Mouse (Mus musculus): ENCODE measurements around the gene Ccdc69. TPM values are rescaled to one million over a fixed set of nuclear protein-coding genes. Genes with fewer than 3 reads are reported as not detected.
"Not testable (repeated sequence)": the region's sequence is repeated elsewhere in the genome, so short reads cannot be mapped to it uniquely, and the experiment has no call there.

Gene Ccdc69
- total and polyA plus RNA-seq, 3 experiments: 0.31 to 0.42 TPM; not detected in 1

- no peak for DNase-seq (ENCODE audit: low read depth, low spot score)
- Histone ChIP-seq H3K9ac (ENCODE audit: control insufficient read depth, low read depth, low read length, poor library complexity, severe bottlenecking) (peak overlapping the region; percentile 37), H3K27ac (ENCODE audit: control insufficient read depth, low read depth, low read length) (peak overlapping the region; percentile 41), H3K36me3 (ENCODE audit: control insufficient read depth in 1 of 2, insufficient read depth in 2 of 2, low read length in 2 of 2) (peaks cover 0 to 9% of the 10 kb centered on the region in 2 experiments; a peak in 2 of 4 replicates), H3K9me3 (replicated peaks; ENCODE audit: insufficient read depth, low read length) (no peaks in the 10 kb centered on the region), H3K4me3 (ENCODE audit: control insufficient read depth in 1 of 2, insufficient read depth in 1 of 2, low read depth in 2 of 2, low read length in 2 of 2) (peak overlapping the region; percentile 50 to 84), H3K4me1 (ENCODE audit: control insufficient read depth in 1 of 2, insufficient read depth in 2 of 2, low read length in 2 of 2) (peaks cover 4 to 6% of the 10 kb centered on the region in 2 experiments), H3K27me3 (ENCODE audit: control insufficient read depth in 1 of 2, insufficient read depth in 2 of 2, low read length in 2 of 2) (peaks cover 6 to 20% of the 10 kb centered on the region in 2 experiments), H3K79me2 (ENCODE audit: control insufficient read depth, insufficient read depth, low read length, poor library complexity) (no peaks in the 10 kb centered on the region)
- TF ChIP-seq HCFC1 (IDR thresholded peaks at IDR 0.05; ENCODE audit: low read depth, low read length): no peak
- TF ChIP-seq KAT2A (conservative IDR thresholded peaks at IDR 0.05; ENCODE audit: low read depth, low read length): no peak
- no peak for TF ChIP-seq MAFK (IDR thresholded peaks at IDR 0.05; ENCODE audit: borderline replicate concordance, low read depth, low read length)
- peak; percentile 79; the same call in 1 of the 2 replicates for TF ChIP-seq MYB (IDR thresholded peaks at IDR 0.05; ENCODE audit: low read depth, low read length)
- peak; percentile 17; the same call in 1 of the 2 replicates for TF ChIP-seq GATA1 (IDR thresholded peaks at IDR 0.05; ENCODE audit: low read depth, low read length)
- no peak for TF ChIP-seq MXI1 (IDR thresholded peaks at IDR 0.05; ENCODE audit: low read depth, low read length)
- peak; percentile 71 for TF ChIP-seq RCOR1 (IDR thresholded peaks at IDR 0.05; ENCODE audit: low read depth, low read length)
- no peak for TF ChIP-seq E2F4 (IDR thresholded peaks at IDR 0.05; ENCODE audit: borderline replicate concordance, low read depth, low read length)
- peak; percentile 67; the same call in 1 of the 2 replicates for TF ChIP-seq CHD1 (IDR thresholded peaks at IDR 0.05; ENCODE audit: low read depth, low read length)
- no peak for TF ChIP-seq RAD21 (IDR thresholded peaks at IDR 0.05; ENCODE audit: low read depth, low read length)
- TF ChIP-seq BHLHE40 (IDR thresholded peaks at IDR 0.05; ENCODE audit: borderline replicate concordance, low read depth, low read length): no peak
- TF ChIP-seq MAZ (IDR thresholded peaks at IDR 0.05; ENCODE audit: low read depth, low read length): no peak
- 0 out of 2 replicates have a peak, but pooled peaks have one; percentile 26 for TF ChIP-seq TCF12 (IDR thresholded peaks at IDR 0.05; ENCODE audit: low read depth, low read length)
Observed at GRCm38 (mm10) chr11:55096731-55097462, 19.0 kb upstream of the Ccdc69 start.

- not testable (repeated sequence) for H3K36me3 ChIP-seq (ENCODE audit: control insufficient read depth in 1 of 2, insufficient read depth in 2 of 2, low read length in 2 of 2); H3K4me1 ChIP-seq (ENCODE audit: control insufficient read depth in 1 of 2, insufficient read depth in 2 of 2, low read length in 2 of 2); H3K79me2 ChIP-seq (ENCODE audit: control insufficient read depth, insufficient read depth, low read length, poor library complexity); DNase-seq (ENCODE audit: low read depth, low spot score); H3K9me3 ChIP-seq (replicated peaks; ENCODE audit: insufficient read depth, low read length); H3K27ac ChIP-seq (ENCODE audit: control insufficient read depth, low read depth, low read length); H3K4me3 ChIP-seq (ENCODE audit: control insufficient read depth in 1 of 2, insufficient read depth in 1 of 2, low read depth in 2 of 2, low read length in 2 of 2); H3K9ac ChIP-seq (ENCODE audit: control insufficient read depth, low read depth, low read length, poor library complexity, severe bottlenecking)
- H3K27me3 ChIP-seq (ENCODE audit: control insufficient read depth in 1 of 2, insufficient read depth in 2 of 2, low read length in 2 of 2): peaks cover 6 to 21% of the 10 kb centered on the region in 2 experiments
Observed at GRCm38 (mm10) chr11:55096296-55096695, 18.4 kb upstream of the Ccdc69 start.

- Histone ChIP-seq H3K79me2 (ENCODE audit: control insufficient read depth, insufficient read depth, low read length, poor library complexity) (no peaks in the 10 kb centered on the region), H3K27me3 (ENCODE audit: control insufficient read depth in 1 of 2, insufficient read depth in 2 of 2, low read length in 2 of 2) (peaks cover 13 to 32% of the 10 kb centered on the region in 2 experiments), H3K4me3 (ENCODE audit: control insufficient read depth in 1 of 2, insufficient read depth in 1 of 2, low read depth in 2 of 2, low read length in 2 of 2) (no peak overlapping the region), H3K36me3 (ENCODE audit: control insufficient read depth in 1 of 2, insufficient read depth in 2 of 2, low read length in 2 of 2) (peaks cover 0 to 6% of the 10 kb centered on the region in 2 experiments; a peak in 2 of 4 replicates), H3K9ac (ENCODE audit: control insufficient read depth, low read depth, low read length, poor library complexity, severe bottlenecking) (no peak overlapping the region), H3K9me3 (replicated peaks; ENCODE audit: insufficient read depth, low read length) (no peaks in the 10 kb centered on the region), H3K4me1 (ENCODE audit: control insufficient read depth in 1 of 2, insufficient read depth in 2 of 2, low read length in 2 of 2) (peaks cover 2% of the 10 kb centered on the region in 2 experiments; a peak in 3 of 4 replicates), H3K27ac (ENCODE audit: control insufficient read depth, low read depth, low read length) (no peak overlapping the region)
- no peak for TF ChIP-seq RCOR1 (IDR thresholded peaks at IDR 0.05; ENCODE audit: low read depth, low read length)
- TF ChIP-seq CHD1 (IDR thresholded peaks at IDR 0.05; ENCODE audit: low read depth, low read length): no peak
- no peak for DNase-seq (ENCODE audit: low read depth, low spot score)
Observed at GRCm38 (mm10) chr11:55093096-55093495, 15.2 kb upstream of the Ccdc69 start.

Data from MEL (cell line).